Mouse (Mus musculus) erythroblast, embryonic 14.5 days (primary cell): Measurements from ENCODE around the gene Efs.

Source experiments
- GATA1 ChIP-seq: IDR thresholded peaks from 2 replicates; pipeline ENCODE4 v1.6.1; 2012; ENCODE audit warnings: low read length, inconsistent platforms, mixed read lengths
- TAL1 ChIP-seq: IDR thresholded peaks from 3 replicates; pipeline ENCODE4 v1.6.1; 2012; ENCODE audit warnings: low read length, inconsistent platforms, mixed read lengths

- TF ChIP-seq GATA1 = no peak
- no peak for TF ChIP-seq TAL1
Observed at GRCm38 (mm10) chr14:54885309-54885708, 40.6 kb downstream of the Efs start.
